Mouse (Mus musculus) kidney, adult 8-10 months (tissue): ENCODE results near the gene Ddx46.
"Not testable (repeated sequence)": the region's sequence is repeated elsewhere in the genome, so short reads cannot be mapped to it uniquely, and the experiment has no call there.

ENCODE experiments used
- DNase-seq, 2 experiments: peaks; one replicate each; pipeline ENCODE4 v3.0.0; 2022

Ddx46 gene

GRCm38 (mm10) chr13:55640480-55640879, 5.7 kb downstream of the Ddx46 start:
- peak; percentile 54 to 87 for DNase-seq

GRCm38 (mm10) chr13:55644525-55644924, 9.7 kb downstream of the Ddx46 start:
- DNase-seq = no peak

DNA sequence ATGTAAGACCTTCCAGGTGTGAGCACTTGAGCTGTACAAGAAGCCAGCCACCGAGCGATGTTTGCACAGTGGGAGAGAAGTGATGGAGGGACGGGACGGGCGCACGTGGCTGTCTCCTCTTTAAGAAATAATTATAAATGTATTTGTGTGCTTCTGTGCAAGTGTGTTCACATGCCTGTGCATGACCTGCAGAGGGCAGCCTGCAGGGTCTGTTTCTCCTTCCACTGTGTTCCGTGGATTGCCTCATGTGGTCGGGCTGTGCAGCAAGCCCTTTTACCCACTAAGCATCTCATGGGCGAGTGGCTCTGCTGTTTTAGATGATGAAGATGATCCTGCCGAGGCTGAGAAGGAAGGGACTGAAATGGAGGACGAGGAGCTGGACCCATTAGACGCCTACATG, 15.3 kb downstream of the Ddx46 start:
- no peak for DNase-seq

- DNase-seq = no peak
Observed at GRCm38 (mm10) chr13:55650980-55651379, 16.2 kb downstream of the Ddx46 start.

DNA sequence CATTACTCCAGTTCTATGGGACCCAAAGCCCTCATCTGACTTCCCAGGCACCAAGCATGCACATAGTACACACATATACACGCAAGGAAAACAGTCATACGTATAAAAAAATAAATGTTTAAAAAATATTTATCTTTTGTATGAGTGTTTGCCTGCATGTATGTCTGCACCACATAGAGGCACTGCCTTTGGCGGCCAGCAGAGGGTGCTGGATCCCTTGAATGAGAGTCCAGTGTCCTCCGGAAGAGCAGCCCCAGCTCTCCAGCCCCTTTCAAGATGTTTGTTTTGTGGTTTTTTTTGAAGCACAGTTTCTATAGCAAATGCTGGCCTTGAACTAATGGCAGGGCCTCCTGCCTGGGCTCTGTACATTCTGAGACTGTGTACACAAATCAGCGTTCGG, 33.7 kb downstream of the Ddx46 start:
- DNase-seq = peak; percentile 12 to 65

GRCm38 (mm10) chr13:55672711-55673110, 37.9 kb downstream of the Ddx46 start:
- DNase-seq = no peak

- no peak for DNase-seq
Observed at GRCm38 (mm10) chr13:55677364-55677763, 42.5 kb downstream of the Ddx46 start.

- DNase-seq = peak; percentile 47 to 63
Observed at GRCm38 (mm10) chr13:55682201-55682600, 47.4 kb downstream of the Ddx46 start.

- no peak for DNase-seq
Observed at GRCm38 (mm10) chr13:55683581-55683980, 48.8 kb downstream of the Ddx46 start.

DNA sequence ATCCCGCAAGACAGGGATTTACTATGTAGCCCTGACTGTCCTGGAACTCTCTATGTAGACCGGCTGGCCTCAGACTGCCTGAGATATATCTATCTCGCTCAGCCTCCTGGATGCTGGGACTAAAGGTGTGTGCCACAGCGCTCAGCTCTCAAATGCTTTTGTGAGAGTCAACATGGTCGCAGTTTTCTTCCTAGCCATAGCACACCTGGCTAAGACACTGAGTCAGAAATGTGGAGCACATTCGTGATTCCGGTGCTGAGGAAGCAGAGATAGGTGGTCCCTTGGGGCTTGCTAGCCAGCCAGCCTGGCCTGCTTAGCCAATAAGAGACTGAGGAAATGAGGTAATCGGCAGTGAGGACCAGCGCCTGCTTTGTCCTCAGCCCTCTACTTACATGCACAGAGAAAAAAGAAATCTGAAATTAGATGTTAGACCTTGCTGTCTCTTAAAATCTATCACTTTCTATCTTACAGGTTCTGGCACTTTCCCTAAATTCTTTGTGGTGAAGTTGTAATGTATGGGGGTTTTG, 51.3 kb downstream of the Ddx46 start:
- DNase-seq = no peak

DNA sequence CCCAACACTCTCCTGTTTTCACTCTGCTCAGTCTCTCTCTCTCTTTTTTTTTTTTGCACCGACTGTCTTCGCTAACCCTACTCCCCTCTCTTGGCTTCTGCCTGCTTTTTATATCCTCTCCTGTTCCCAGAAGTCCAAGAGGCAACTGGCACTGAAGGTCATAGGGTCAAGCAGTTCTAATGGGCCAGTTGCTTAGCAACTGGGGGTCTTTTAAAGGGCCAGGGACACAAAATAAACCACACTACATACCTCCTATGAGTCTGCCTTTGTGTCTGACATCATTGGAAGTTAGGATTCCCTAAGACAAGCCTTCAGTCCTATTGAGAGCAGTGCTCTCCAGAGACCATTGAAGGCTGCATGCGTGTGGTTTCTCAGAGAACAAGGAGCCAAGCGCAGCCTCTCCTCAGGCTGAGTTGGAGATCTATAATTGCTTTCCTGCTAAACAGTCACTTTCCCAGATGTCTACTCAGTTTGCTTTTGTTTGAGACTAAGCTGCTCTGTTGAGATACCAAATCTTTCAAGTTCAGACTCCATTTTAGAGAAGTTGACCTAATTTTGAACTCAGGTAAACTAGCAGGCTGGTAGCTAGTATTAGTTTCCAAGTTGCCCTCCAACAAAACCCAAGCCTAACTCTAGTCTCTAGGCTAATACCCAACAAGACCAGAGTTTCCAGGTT, 53.2 kb downstream of the Ddx46 start:
- no peak for DNase-seq

DNA sequence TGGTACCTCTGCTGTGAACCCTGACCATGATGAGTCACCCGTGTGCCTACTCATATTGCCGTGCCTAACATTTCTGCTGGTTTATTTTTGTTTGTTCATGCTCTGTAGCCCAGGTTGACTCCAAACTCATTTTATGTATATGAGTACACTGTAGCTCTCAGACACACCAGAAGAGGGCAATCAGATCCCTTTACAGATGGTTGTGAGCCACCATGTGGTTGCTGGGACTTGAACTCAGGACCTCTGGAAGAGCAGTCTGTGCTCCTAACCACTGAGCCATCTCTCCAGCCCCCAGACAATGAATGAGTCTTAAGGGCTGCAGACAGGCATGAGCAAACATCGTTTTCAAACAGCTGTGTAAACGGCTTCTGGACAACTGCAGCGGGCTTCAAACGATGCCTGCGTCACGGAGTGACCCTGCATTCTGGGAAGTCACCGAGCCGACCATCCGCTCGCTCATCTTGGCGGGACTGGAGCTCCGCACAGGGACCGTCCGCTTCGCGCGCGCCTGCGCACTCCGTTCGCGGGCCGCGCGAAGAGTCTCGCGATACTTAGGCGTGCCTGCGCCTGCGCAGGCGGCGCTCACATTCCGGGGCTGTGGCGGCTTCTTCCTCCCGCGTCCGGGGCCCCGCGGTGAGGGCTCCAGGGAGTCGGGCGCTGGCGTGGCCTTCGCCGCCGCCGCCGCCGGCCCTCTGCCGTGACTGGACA, 57.9 kb downstream of the Ddx46 start, which contains the start of gene B230219D22Rik:
B230219D22Rik (plus strand) TSS at position 590 of the 708 bp plus-strand sequence.
- peak; percentile 81 to 87 for DNase-seq

DNA sequence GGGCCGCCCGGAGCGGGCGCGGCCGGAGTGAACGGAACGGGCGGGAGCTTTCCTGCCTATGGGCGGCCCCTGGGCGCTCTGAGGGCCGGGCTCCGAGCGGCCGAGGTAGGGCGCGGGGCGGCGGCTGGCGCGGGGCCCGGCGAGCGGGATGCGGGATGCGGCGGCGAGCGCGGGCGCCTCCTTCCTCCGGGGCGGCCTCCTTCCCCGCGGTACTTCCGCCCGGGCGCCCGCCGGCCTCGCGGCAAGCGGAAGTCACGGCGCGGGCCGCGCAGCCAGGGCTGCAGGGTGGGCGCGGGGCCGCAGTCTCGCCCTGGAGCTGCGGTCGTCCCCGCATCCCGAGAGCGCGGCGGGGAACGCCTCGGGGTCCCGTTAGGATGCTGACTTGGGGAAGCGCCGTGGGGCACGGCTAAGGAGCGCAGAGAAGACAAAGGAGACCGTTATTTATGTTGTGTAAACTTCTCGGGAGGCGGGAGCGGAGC, 58.5 kb downstream of the Ddx46 start:
- no peak for DNase-seq

GRCm38 (mm10) chr13:55694110-55694509, 59.3 kb downstream of the Ddx46 start:
- DNase-seq = peak in 1 of 2 experiments; percentile 24

DNA sequence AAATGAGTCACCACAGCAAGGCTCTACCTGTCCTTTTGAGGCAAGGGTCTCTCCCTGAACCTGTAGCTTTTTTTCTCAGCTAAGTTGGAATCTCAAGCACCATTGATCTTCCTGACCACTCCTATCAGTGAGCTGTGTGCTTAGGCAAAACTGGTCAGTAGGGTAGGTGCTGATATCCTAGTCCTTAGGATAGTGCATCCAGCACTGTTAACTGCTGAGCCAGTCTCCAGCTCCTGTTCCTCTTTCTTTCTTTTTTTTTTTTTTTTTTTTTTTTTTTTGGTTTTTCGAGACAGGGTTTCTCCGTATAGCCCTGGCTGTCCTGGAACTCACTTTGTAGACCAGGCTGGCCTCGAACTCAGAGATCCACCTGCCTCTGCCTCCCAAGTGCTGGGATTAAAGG, 61.2 kb downstream of the Ddx46 start:
- not testable (repeated sequence) for DNase-seq

GRCm38 (mm10) chr13:55704301-55704700, 69.5 kb downstream of the Ddx46 start:
- DNase-seq = no peak

DNA sequence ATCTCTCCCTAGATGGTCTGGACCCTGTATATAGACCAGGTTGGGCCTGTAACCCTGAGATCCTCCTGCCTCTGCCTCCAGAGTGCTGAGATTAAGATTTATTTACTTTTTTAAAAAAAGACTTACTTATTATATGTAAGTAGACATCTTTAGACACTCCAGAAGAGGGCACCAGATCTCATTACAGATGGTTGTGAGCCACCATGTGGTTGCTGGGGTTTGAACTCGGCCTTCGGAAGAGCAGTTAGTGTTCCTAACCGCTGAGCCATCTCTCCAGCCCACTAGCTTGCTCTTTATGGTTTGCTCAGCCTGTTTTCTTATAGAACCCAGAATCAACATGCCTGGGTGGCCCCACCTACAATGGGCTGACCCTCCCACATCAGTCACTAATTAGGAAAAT, 78.0 kb downstream of the Ddx46 start:
- DNase-seq = no peak

DNA sequence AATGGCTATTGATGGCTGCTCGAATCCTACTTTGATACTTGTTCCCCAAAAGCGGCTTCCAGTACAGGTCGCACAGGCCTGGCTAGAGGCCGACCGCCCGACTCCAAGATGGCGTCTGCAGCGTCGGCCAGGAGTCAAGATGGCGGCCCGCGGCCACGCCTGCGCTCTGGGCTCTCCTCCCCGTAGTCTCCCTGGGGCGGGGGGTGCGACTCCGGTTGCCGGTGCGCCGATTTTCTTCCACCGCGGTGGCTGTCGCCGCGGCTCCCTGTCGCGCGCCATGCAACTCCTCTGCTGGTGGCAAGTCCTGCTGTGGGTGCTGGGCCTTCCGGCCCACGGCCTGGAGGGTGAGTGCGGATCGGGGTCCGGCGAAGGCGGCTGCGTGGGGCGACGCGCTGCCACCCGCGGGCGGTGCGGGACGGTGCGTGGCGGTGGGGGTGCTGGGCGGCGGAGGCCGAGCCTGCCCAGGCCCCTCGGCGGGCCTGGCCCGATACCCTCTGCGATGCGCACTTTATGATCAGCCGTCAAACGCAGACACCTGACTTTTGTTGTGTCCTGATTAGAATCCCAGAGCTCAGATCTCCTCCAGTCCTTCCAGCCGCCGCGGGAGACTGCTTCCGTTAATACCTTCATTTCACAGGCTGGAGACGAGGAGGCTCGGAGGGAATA, 79.8 kb downstream of the Ddx46 start, which contains the start of gene Txndc15:
Txndc15 (plus strand) TSS at position 150 of the 666 bp plus-strand sequence.
- DNase-seq = peak; percentile 78 to 86

- DNase-seq = no peak
Observed at GRCm38 (mm10) chr13:55715167-55715512, 80.3 kb downstream of the Ddx46 start.

DNA sequence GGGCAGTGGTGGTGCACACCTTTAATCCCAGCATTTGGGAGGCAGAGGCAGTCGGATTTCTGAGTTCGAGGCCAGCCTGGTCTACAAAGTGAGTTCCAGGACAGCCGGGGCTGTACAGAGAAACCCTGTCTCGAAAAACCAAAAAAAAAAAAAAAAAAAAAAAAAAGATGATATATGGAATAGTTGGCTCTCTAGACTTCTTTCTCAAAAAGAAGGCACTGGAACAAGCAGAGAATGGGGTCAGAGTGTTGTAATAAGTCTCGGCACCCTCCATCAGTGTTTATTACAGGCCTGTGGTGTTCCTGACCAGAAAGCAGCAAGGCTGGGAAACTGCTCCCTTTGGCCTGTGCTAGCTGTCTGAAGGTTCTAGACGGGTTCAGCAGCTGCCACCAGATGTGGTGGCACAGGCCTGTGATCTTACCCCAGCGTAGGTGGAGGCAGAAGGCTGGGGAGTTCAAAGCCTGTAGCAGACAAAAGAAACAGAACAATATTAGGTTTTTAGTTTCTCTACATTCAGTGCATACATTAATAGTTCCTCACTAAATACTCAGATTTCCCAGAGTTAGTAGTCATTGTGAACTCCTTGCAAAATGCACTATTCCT, 81.2 kb downstream of the Ddx46 start:
- DNase-seq = no peak

DNA sequence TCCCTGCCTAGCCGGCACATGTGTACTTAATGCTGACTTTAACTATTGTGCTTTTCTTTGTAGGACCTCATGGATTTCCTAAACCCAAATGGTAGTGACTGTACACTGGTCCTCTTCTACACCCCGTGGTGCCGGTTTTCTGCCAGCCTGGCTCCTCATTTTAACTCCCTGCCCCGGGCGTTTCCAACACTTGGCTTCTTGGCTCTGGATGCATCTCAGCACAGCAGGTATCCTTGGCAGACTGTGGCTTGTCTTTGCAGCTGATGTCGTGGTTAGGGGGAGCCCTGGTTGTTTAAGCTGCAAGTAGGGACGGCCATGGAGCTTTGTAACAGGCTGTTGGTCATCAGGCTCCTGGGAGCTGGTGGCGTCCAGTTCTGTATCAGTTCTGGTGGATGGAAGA, 86.7 kb downstream of the Ddx46 start:
- no peak for DNase-seq

DNA sequence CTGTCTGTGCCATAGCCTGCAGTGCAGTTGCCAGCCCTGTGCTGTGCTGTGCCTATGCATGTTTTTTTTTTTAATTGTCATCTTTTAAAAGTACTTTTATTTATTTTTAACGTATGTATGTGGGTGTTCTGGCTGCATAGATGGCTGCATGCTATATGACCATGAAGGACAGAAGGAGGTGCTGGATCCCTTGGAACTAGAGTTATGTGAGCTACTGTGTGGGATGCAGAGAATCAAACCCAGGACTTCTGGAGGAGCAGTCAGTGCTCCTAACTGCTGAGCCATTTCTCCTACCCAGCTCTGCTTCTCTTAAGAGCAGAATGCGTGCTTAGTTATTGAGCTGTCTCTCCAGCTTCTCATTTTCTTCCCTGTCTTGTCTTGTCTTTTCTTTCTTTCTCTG, 87.2 kb downstream of the Ddx46 start:
- no peak for DNase-seq

GRCm38 (mm10) chr13:55726598-55727119, 91.8 kb downstream of the Ddx46 start:
- DNase-seq = no peak
